Mouse (Mus musculus) midbrain, embryonic 14.5 days (tissue): ENCODE measurements around the gene Atp2a2. TPM values are rescaled to one million over a fixed set of nuclear protein-coding genes. Genes with fewer than 3 reads are reported as not detected.

Experiments
- ATAC-seq: fragments of 200-750 bp; cut with Nextera tagmentation; 2 replicates; pipeline ENCODE4 v1.8.0; 2017; ENCODE audit warnings: moderate number of reproducible peaks, moderate library complexity; ENCODE audit not compliant: low FRiP score, low TSS enrichment
- DNase-seq: peaks from one replicate; pipeline ENCODE4 v3.0.0-alpha.2; 2015
- H3K27ac ChIP-seq: fragments of 300-500 bp; sonication (generic); replicated peaks from 2 replicates; pipeline ENCODE4 v1.5.1; 2014; ENCODE audit warnings: mild to moderate bottlenecking, low read depth, low read length, moderate library complexity
- H3K27me3 ChIP-seq: fragments of 300-500 bp; sonication (generic); 2 replicates; pipeline ENCODE4 v1.6.1; 2014; ENCODE audit warnings: low read length, control low read depth, mixed read lengths; ENCODE audit not compliant: control insufficient read depth, insufficient read depth
- H3K36me3 ChIP-seq: fragments of 300-500 bp; sonication (generic); 2 replicates; pipeline ENCODE4 v1.6.1; 2014; ENCODE audit warnings: low read length, control low read depth; ENCODE audit not compliant: control insufficient read depth, insufficient read depth
- H3K4me1 ChIP-seq: fragments of 300-500 bp; sonication (generic); 2 replicates; pipeline ENCODE4 v1.6.1; 2014; ENCODE audit warnings: mild to moderate bottlenecking, antibody characterized with exemption, low read length, control low read depth; ENCODE audit not compliant: control insufficient read depth, insufficient read depth
- H3K4me2 ChIP-seq: fragments of 300-500 bp; sonication (generic); 2 replicates; pipeline ENCODE4 v1.6.1; 2014; ENCODE audit warnings: mild to moderate bottlenecking, low read length, moderate library complexity
- H3K4me3 ChIP-seq: fragments of 300-500 bp; sonication (generic); replicated peaks from 2 replicates; pipeline ENCODE4 v1.5.1; 2014; ENCODE audit warnings: low read depth, low read length
- H3K9ac ChIP-seq: fragments of 300-500 bp; sonication (generic); replicated peaks from 2 replicates; pipeline ENCODE4 v1.6.1; 2014; ENCODE audit warnings: mild to moderate bottlenecking, low read length, moderate library complexity
- H3K9me3 ChIP-seq: fragments of 300-500 bp; sonication (generic); 2 replicates; pipeline ENCODE4 v1.6.1; 2016; ENCODE audit warnings: low read length, control low read depth, mixed read lengths; ENCODE audit not compliant: control insufficient read depth
- WGBS: fragments of 180-500 bp; shearing (Covaris S2); extraction: QIAGEN DNeasy Blood & Tissue Kit; methylation state at CpG from one replicate; pipeline ENCODE4 v1.1.7; 2014; 5-methylcytosine and 5-hydroxymethylcytosine counted together
- polyA plus RNA-seq: library from polyadenylated mRNA; unstranded; fragments of >200 nt; fragmentation: Nextera tagmentation; extraction: Ambion mirVana; gene quantifications from 2 replicates; pipeline ENCODE4 v1.2.1, GENCODE M21; 2014

Gene Atp2a2
- polyA plus RNA-seq, 1 experiment from 2014 or later = 59.3 TPM

- no peak for DNase-seq
- no peak for ATAC-seq
- H3K4me3 ChIP-seq = no peak overlapping the region
- H3K9ac ChIP-seq = no peak overlapping the region
- WGBS = 47% methylated on average over 7 of the region's 7 CpGs
- H3K36me3 ChIP-seq = peaks cover 64% of the 10 kb centered on the region
- no peak overlapping the region for H3K4me2 ChIP-seq
- H3K27ac ChIP-seq = no peak overlapping the region
- H3K27me3 ChIP-seq = no peaks in the 10 kb centered on the region
- no peaks in the 10 kb centered on the region for H3K9me3 ChIP-seq
- H3K4me1 ChIP-seq = no peaks in the 10 kb centered on the region
Measured at GRCm38 (mm10) chr5:122449946-122450345, 52.1 kb downstream of the Atp2a2 start.

GRCm38 (mm10) chr5:122448869-122449268, 53.2 kb downstream of the Atp2a2 start:
- Histone ChIP-seq H3K27ac (no peak overlapping the region), H3K4me3 (no peak overlapping the region), H3K27me3 (no peaks in the 10 kb centered on the region), H3K4me1 (no peaks in the 10 kb centered on the region), H3K9ac (no peak overlapping the region), H3K36me3 (peaks cover 64% of the 10 kb centered on the region), H3K9me3 (no peaks in the 10 kb centered on the region), H3K4me2 (no peak overlapping the region)
- 86% methylated on average over 5 of the region's 5 CpGs for WGBS
- ATAC-seq = no peak
- no peak for DNase-seq

- Histone ChIP-seq H3K4me2 (no peak overlapping the region), H3K4me3 (no peak overlapping the region), H3K27me3 (no peaks in the 10 kb centered on the region), H3K4me1 (no peaks in the 10 kb centered on the region), H3K9ac (no peak overlapping the region), H3K27ac (no peak overlapping the region), H3K36me3 (peaks cover 64% of the 10 kb centered on the region), H3K9me3 (no peaks in the 10 kb centered on the region)
- ATAC-seq = no peak
- no peak for DNase-seq
- 85% methylated on average over 8 of the region's 8 CpGs for WGBS
Measured at GRCm38 (mm10) chr5:122447857-122448256, 54.2 kb downstream of the Atp2a2 start.

- Histone ChIP-seq H3K4me1 (no peaks in the 10 kb centered on the region), H3K9ac (no peak overlapping the region), H3K27ac (no peak overlapping the region), H3K4me2 (no peak overlapping the region), H3K36me3 (peaks cover 70% of the 10 kb centered on the region), H3K9me3 (no peaks in the 10 kb centered on the region), H3K4me3 (no peak overlapping the region), H3K27me3 (no peaks in the 10 kb centered on the region)
- 88% methylated on average over 11 of the region's 11 CpGs for whole genome bisulfite sequencing
- ATAC-seq (no peak), DNase-seq (no peak)
Measured at GRCm38 (mm10) chr5:122445051-122445610, 56.9 kb downstream of the Atp2a2 start.

- H3K36me3 ChIP-seq = peaks cover 73% of the 10 kb centered on the region
- H3K27ac ChIP-seq = no peak overlapping the region
Measured at GRCm38 (mm10) chr5:122444492-122444891, 57.5 kb downstream of the Atp2a2 start.

GRCm38 (mm10) chr5:122440095-122440630, 61.9 kb downstream of the Atp2a2 start:
- no peaks in the 10 kb centered on the region for H3K4me1 ChIP-seq
- no peak overlapping the region for H3K9ac ChIP-seq
- no peak for DNase-seq
- H3K27ac ChIP-seq = no peak overlapping the region
- H3K4me2 ChIP-seq = no peak overlapping the region
- peaks cover 100% of the 10 kb centered on the region for H3K36me3 ChIP-seq
- H3K27me3 ChIP-seq = no peaks in the 10 kb centered on the region
- no peak overlapping the region for H3K4me3 ChIP-seq
- WGBS = 95% methylated on average over 12 of the region's 12 CpGs
- ATAC-seq = no peak
- no peaks in the 10 kb centered on the region for H3K9me3 ChIP-seq

More at GRCm38 (mm10) chr5:122444492-122444891, 57.5 kb downstream of the Atp2a2 start:
- H3K4me3 ChIP-seq = no peak overlapping the region
- no peak overlapping the region for H3K4me2 ChIP-seq
- 96% methylated on average over 10 of the region's 10 CpGs for WGBS
- no peaks in the 10 kb centered on the region for H3K27me3 ChIP-seq
- no peaks in the 10 kb centered on the region for H3K4me1 ChIP-seq
- H3K9me3 ChIP-seq = no peaks in the 10 kb centered on the region
- H3K9ac ChIP-seq = no peak overlapping the region
- DNase-seq (no peak), ATAC-seq (no peak)

GRCm38 (mm10) chr5:122439400-122440094, 62.5 kb downstream of the Atp2a2 start:
- H3K27ac ChIP-seq = no peak overlapping the region
- H3K27me3 ChIP-seq = no peaks in the 10 kb centered on the region
- H3K4me3 ChIP-seq = no peak overlapping the region
- no peak for ATAC-seq
- WGBS = 96% methylated on average over 19 of the region's 19 CpGs
- no peaks in the 10 kb centered on the region for H3K9me3 ChIP-seq
- H3K4me2 ChIP-seq = no peak overlapping the region
- no peak overlapping the region for H3K9ac ChIP-seq
- no peak for DNase-seq
- H3K4me1 ChIP-seq = no peaks in the 10 kb centered on the region
- H3K36me3 ChIP-seq = peaks cover 100% of the 10 kb centered on the region

- Histone ChIP-seq H3K9me3 (no peaks in the 10 kb centered on the region), H3K4me3 (no peak overlapping the region), H3K27me3 (no peaks in the 10 kb centered on the region), H3K36me3 (peaks cover 99% of the 10 kb centered on the region), H3K4me2 (no peak overlapping the region), H3K4me1 (no peaks in the 10 kb centered on the region), H3K9ac (no peak overlapping the region), H3K27ac (no peak overlapping the region)
- 80% methylated on average over 4 of the region's 4 CpGs for WGBS
- ATAC-seq (no peak), DNase-seq (no peak)
Measured at GRCm38 (mm10) chr5:122434541-122434940, 67.5 kb downstream of the Atp2a2 start.

GRCm38 (mm10) chr5:122431221-122431620, 70.8 kb downstream of the Atp2a2 start:
- Histone ChIP-seq H3K4me2 (no peak overlapping the region), H3K27ac (no peak overlapping the region)
- 94% methylated on average over 8 of the region's 8 CpGs for WGBS

More at GRCm38 (mm10) chr5:122431221-122431620, 70.8 kb downstream of the Atp2a2 start:
- no peak overlapping the region for H3K4me3 ChIP-seq
- H3K36me3 ChIP-seq = peaks cover 81% of the 10 kb centered on the region
- H3K9ac ChIP-seq = no peak overlapping the region
- H3K9me3 ChIP-seq = no peaks in the 10 kb centered on the region
- DNase-seq (no peak), ATAC-seq (no peak)
- no peaks in the 10 kb centered on the region for H3K27me3 ChIP-seq
- H3K4me1 ChIP-seq = no peaks in the 10 kb centered on the region
